Mouse (Mus musculus): ENCODE results near the gene Ets1. TPM values are rescaled to one million over a fixed set of nuclear protein-coding genes. Genes with fewer than 3 reads are reported as not detected.

Gene Ets1
- total and polyA plus RNA-seq, 3 experiments = 10.7 to 39.6 (median 20.8) TPM

DNA sequence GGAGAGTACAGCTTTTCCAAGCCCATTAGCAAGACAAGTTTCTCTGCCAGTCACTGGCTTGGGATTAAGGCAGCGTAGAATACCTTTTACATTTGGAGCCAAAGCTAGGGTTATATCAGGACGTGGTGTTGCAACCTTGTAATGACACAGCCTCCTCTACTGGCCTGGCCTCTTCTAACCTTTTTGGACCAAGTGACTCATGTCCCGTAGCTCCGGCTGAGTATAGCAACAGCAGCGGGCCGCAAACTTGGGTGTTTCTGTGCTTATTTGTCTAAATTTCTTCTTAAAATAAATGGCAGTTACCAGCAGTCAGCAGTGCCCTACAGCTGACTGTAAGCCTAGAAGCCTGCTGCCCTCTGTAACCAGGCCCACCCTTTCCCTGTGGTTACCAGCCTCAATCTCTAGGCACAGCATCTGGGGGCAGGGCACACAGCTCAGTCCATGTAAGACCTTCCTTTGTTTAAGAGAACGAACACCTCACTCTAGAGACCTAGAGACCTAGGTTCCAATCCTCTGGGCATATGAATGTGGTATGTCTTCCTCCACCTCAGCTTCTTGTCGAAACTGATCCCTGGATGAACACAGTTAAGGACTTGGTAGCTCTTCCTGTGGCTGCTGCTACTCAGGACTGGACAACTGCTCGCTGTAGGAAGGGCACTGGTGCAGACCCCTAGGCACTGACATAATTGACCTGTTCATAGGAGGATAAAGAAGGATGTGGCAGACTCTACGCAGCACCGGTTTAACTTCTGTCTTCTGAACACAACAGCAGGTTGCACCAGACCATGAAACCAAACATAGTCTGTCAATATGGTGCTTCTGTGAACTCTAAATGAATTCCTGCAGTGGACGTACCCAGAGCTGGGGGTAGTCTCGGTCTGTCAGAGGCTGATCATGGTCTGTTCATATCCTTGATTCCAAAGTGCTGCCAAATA, 94.9 kb downstream of the Ets1 start:
- peak; percentile 73 for DNase-seq

- DNase-seq = no peak
Measured at GRCm38 (mm10) chr9:32731787-32732186, 95.8 kb downstream of the Ets1 start.

DNA sequence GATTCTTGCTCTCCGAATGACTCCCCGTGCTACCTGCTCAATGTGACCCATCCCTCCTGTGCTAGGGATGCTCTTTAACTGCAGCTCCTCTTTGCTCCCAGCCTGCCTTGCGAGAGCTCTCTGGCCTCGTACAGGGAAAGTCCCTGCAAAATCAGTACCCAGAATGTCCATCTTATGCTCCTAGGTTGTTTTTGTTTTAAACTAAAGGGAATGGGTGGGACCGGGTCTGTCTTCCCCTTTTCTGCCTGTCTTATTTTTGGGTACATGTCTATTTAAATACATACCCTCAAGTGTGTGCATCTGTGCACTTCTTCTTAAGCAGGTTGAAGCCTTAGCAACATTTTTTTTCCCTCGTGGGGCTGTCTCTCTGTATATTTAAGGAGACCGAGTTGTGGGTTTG, 99.0 kb downstream of the Ets1 start:
- no peak for DNase-seq

- DNase-seq = no peak
Measured at GRCm38 (mm10) chr9:32736051-32736450, 100.0 kb downstream of the Ets1 start.

- no peak for DNase-seq
Measured at GRCm38 (mm10) chr9:32739988-32740387, 104.0 kb downstream of the Ets1 start.

DNA sequence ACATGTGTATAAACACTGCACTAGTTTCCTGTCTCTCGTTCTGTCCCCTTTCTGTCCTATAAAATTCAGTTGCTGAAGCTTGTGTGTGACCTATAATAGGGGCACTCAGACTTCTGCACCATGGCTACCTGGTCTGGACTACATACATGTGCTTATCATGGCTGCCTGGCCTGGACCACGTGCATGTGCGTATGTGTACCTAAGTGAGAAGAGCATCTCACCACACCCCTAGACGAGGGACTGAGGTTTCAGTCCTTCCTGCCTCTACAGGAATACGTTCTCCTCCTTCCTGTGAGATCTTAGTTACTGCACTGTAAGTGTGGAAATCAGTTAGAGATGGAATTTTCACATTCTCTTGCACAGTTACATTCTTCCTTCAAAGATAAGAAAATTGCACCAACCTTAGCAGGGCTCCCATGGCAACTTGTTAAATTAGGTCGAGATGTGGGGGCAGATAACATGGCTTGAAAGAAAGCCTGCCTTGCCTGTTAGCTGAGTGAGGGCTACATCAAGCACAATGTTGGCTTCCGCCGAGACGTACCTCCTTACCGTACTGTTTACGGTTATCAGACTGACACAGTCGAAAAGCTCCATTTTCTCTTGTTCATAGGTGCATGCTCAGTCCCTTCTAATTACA, 104.8 kb downstream of the Ets1 start:
- no peak for DNase-seq

GRCm38 (mm10) chr9:32741681-32742080, 105.7 kb downstream of the Ets1 start:
- no peak for DNase-seq

- DNase-seq = no peak
Measured at GRCm38 (mm10) chr9:32743157-32743556, 107.1 kb downstream of the Ets1 start.

DNA sequence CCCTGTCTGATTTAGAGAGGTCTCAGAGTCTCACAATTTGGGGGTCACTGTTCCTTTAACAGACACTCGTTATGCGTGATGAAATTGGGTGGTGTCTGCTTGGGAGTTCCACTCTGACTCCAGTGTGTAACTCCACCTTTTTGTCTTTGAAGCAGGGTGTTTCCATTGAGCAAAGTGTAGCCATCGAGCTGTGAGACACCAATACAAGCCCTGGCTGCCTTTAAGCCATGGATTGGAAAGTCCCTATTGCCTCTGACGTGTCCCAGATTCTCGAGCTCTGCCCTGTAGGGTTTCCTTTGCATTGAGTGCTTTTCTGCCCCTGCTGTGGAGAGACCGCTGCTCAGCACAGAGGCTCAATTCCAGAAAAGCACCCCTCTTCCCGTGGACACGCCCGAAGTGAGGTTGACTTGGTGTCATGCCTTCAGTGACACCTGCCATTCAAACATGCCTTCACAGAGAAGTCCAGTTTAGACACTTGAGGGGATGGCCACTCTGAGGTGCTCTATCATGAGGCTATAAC, 107.7 kb downstream of the Ets1 start:
- no peak for DNase-seq

- no peak for DNase-seq
Measured at GRCm38 (mm10) chr9:32744288-32744687, 108.3 kb downstream of the Ets1 start.

DNA sequence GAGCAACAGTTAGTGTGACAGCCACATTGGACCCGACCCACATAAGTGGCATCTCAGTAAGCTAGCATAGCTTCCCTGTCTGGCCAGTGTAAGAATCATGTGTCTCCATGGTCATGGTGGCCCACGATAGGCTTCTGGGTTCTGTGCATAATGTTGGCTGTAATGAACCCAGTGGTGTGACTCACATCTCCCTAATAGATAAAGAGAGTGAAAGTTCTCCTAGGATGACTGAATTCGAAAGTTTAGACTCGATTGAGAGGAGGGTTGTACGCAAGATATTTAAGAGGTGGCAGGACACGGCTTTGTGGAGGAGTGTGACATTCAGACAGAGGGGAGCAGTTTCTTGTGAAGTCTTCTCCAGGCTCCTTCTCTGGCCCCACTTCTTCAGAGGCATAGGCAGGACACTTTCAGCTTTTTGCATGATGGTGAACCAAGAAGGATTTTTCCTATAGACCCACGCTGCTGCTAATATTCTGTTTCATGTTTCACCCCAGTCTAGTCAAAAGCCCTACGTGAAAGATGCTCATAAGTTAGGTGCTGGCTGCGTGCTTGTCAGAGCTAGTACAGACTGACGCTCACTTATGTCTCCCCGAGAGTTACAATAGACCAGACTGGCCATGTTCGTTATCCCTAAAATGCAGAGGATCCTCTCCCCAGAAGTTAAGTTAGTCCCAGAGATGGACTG, 109.2 kb downstream of the Ets1 start:
- no peak for DNase-seq

DNA sequence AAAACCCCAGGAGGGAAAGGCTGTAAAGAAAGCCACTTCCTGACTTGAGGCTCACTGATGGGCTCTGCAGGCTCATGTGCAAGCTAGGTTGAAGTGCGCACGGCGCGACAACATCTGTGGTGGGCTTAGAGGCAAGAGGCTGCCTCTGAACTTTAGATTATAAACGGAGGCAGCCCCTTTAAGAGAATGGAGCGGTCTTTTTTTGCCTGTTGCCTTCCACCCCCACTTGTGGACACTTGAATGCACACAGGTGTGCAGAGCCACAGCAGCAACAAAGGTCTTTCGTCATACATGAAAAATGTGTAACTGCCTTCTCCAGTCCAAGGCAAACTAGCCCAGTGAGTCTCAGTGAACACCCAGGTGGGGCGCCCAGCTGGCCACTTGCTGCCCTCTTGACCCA, 110.0 kb downstream of the Ets1 start:
- no peak for DNase-seq

GRCm38 (mm10) chr9:32746615-32747014, 110.6 kb downstream of the Ets1 start:
- DNase-seq = no peak

GRCm38 (mm10) chr9:32747624-32748023, 111.6 kb downstream of the Ets1 start:
- DNase-seq = no peak

- no peak for DNase-seq
Measured at GRCm38 (mm10) chr9:32748552-32748951, 112.5 kb downstream of the Ets1 start.

GRCm38 (mm10) chr9:32749721-32750480, 113.9 kb downstream of the Ets1 start:
- DNase-seq = no peak

- DNase-seq = no peak
Measured at GRCm38 (mm10) chr9:32752602-32753001, 116.6 kb downstream of the Ets1 start.

DNA sequence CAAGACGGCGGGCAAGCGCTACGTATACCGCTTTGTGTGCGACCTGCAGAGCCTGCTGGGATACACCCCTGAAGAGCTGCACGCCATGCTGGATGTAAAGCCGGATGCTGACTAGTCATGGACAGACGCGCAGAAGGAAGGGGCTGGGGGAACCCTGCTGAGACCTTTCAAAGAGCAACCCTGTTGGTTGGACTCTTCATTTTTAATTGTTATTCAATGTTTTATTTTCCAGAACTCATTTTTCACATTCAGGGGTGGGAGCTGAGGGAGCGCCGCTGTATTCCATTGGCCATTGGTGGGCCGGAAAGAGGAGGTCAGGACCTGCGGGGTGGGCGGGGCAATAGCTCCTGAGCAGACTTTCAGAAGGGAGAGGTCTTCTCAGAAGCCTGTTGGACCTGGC, 118.3 kb downstream of the Ets1 start:
- DNase-seq = no peak

DNA sequence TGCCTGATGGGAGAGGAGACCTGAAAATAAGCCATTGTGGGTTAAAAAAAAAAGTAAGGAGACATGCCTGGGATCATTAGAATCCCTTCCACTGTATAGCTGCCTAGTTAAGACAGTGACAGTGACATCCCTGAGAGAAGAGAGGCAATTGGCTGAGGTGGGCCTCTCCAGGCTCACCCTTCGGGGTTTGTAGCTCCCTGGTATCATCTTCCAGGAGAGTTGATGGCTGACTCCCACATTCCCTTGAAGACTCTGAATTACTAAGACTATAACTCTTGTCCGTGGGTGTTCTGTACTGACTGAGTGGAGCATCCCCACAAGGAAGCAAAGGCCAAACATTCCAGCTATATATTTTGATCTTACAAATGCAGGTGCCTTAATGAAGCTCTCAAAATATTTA, 120.0 kb downstream of the Ets1 start:
- DNase-seq = no peak

DNA sequence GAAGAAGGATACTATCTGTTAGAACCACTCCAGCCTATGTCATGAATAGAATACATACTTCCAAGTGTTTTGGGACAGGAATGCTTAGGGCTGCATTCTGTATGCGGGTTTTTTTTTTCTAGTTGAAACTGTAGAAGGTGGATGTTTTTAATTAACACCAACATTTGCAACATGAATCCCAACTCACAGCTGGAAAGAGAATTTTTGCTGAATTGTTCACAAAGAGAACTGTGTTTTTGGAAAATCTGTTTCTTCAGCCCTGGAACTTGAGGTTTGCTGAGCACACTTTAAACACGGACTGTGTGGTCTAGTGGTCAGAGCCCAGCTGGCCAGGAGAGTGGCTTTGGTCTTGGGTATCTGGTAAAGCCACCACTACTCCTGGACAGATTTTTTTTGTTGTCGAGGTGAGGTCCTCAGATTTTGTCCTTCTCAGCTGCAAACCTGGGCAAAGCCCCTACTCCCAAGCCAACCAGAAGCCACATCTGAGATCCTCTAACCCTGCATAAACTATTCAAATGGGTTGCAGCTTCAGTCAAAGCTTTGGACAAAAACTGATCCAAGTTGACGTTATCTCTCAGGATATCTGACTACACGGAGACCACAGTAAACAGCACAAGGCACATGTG, 122.4 kb downstream of the Ets1 start:
- DNase-seq = no peak

GRCm38 (mm10) chr9:32760649-32761157, 124.7 kb downstream of the Ets1 start:
- DNase-seq = no peak

All from adrenal gland, adult 2 months (tissue).